Mouse (Mus musculus): ENCODE data around the gene Gm21883. TPM values are rescaled to one million over a fixed set of nuclear protein-coding genes. Genes with fewer than 3 reads are reported as not detected.
"Not testable (repeated sequence)": the region's sequence is repeated elsewhere in the genome, so short reads cannot be mapped to it uniquely, and the experiment has no call there.

Gm21883 gene
- not detected for total RNA-seq (2018; cell fraction: chromatin; rRNA removed)
- not detected for total RNA-seq (2018; cell fraction: cytosol; rRNA removed)
- total RNA-seq (2018; cell fraction: nucleus; rRNA removed), result not detected
- polyA plus RNA-seq (2018), result not detected in 3 replicates

- not testable (repeated sequence) for H3K36me3 ChIP-seq (ENCODE audit: inconsistent target); H3K27ac ChIP-seq; H3K4me3 ChIP-seq (ENCODE audit: inconsistent target); H3K79me2 ChIP-seq (ENCODE audit: inconsistent target)
- no CpG with 5 or more reads among the region's 1 CpGs for whole genome bisulfite sequencing (ENCODE audit: missing documents)
Observed at GRCm38 (mm10) chrX:31574183-31574582, at the start of gene Gm21883. TSS of gene Gm21883 (minus strand) at chrX:31574283.

GRCm38 (mm10) chrX:31618820-31619219 lies 44.7 kb upstream of the Gm21883 start, which contains the start of gene Spin2e:
TSS of gene Spin2e (minus strand) at chrX:31618920.
- not testable (repeated sequence) for H3K36me3 ChIP-seq (ENCODE audit: inconsistent target); H3K27ac ChIP-seq; H3K79me2 ChIP-seq (ENCODE audit: inconsistent target); H3K4me3 ChIP-seq (ENCODE audit: inconsistent target)
- WGBS (ENCODE audit: missing documents), result no CpG with 5 or more reads among the region's 2 CpGs

Other genes with a start within 250 kb of the Gm21883 start
- not detected in 3 replicates for gene Btbd35f26, start 237.8 kb downstream of the Gm21883 start, polyA plus RNA-seq (2018)
- not detected in 3 replicates for gene Btbd35f19, start 190.4 kb downstream of the Gm21883 start, polyA plus RNA-seq (2018)
- gene Spin2e, start 44.6 kb upstream of the Gm21883 start, polyA plus RNA-seq (2018), result not detected in 3 replicates
- not detected in 3 replicates for gene Btbd35f25, start 142.9 kb upstream of the Gm21883 start, polyA plus RNA-seq (2018)

Data from macrophage (primary cell).